Mouse (Mus musculus) gastrocnemius, postnatal 4 days (tissue): ENCODE data around the gene Chst5. TPM values are rescaled to one million over a fixed set of nuclear protein-coding genes. Genes with fewer than 3 reads are reported as not detected.
"Not testable (repeated sequence)": the region's sequence is repeated elsewhere in the genome, so short reads cannot be mapped to it uniquely, and the experiment has no call there.

Source experiments
- DNase-seq, 2 experiments: peaks; one replicate each; pipeline ENCODE4 v3.0.0; 2021 to 2022; ENCODE audit warnings: low spot score in 2 of 2, mixed read lengths in 2 of 2
- total RNA-seq, 2 experiments: library from RNA; stranded (reverse); gene quantifications; 2 replicates each; pipeline ENCODE4 v1.2.3; 2021

Chst5 gene
- total RNA-seq, 2 experiments from 2014 or later, result 3.4 to 4.7 TPM

- peak in 1 of 2 experiments; percentile 53 for DNase-seq
Observed at GRCm38 (mm10) chr8:111881591-111881990, 28.7 kb downstream of the Chst5 start.

- no peak for DNase-seq
Observed at GRCm38 (mm10) chr8:111877711-111878110, 32.5 kb downstream of the Chst5 start.

GRCm38 (mm10) chr8:111876355-111876948, 33.8 kb downstream of the Chst5 start, which contains the start of gene Tmem170:
Gene Tmem170, minus strand, starts transcription at chr8:111876750.
- peak; percentile 94 to 96 for DNase-seq

GRCm38 (mm10) chr8:111875758-111876157, 34.5 kb downstream of the Chst5 start:
- DNase-seq, result no peak

GRCm38 (mm10) chr8:111871278-111871677, 39.0 kb downstream of the Chst5 start:
- no peak for DNase-seq

- DNase-seq, result no peak
Observed at GRCm38 (mm10) chr8:111870379-111870778, 39.9 kb downstream of the Chst5 start.

- DNase-seq, result no peak
Observed at GRCm38 (mm10) chr8:111868664-111869063, 41.6 kb downstream of the Chst5 start.

- DNase-seq, result no peak
Observed at GRCm38 (mm10) chr8:111865857-111866256, 44.4 kb downstream of the Chst5 start.

- DNase-seq, result no peak
Observed at GRCm38 (mm10) chr8:111865130-111865852, 45.0 kb downstream of the Chst5 start.

- DNase-seq, result no peak
Observed at GRCm38 (mm10) chr8:111864648-111865047, 45.6 kb downstream of the Chst5 start.

- DNase-seq, result no peak
Observed at GRCm38 (mm10) chr8:111863280-111863679, 47.0 kb downstream of the Chst5 start.

- DNase-seq, result no peak
Observed at GRCm38 (mm10) chr8:111855977-111856376, 54.3 kb downstream of the Chst5 start.

- peak; percentile 83 to 96 for DNase-seq
Observed at GRCm38 (mm10) chr8:111853861-111854501, 56.3 kb downstream of the Chst5 start, which contains the start of gene Cfdp1. Gene Cfdp1, minus strand, starts transcription at chr8:111854291.

- not testable (repeated sequence) for DNase-seq
Observed at GRCm38 (mm10) chr8:111853219-111853618, 57.0 kb downstream of the Chst5 start.

- DNase-seq, result no peak
Observed at GRCm38 (mm10) chr8:111846746-111847145, 63.5 kb downstream of the Chst5 start.

Other genes starting within 250 kb of the Chst5 start
- under 1 TPM in 1 of 2 experiments, not detected in 1; 0.32 TPM for gene Ctrb1, start 219.4 kb downstream of the Chst5 start, total RNA-seq
- gene Bcar1, start 166.6 kb downstream of the Chst5 start, total RNA-seq, result 10 to 100 TPM; 35.1 to 36.5 TPM
- 10 to 100 TPM; 59.8 to 67.7 TPM for gene Cfdp1, start 56.2 kb downstream of the Chst5 start, total RNA-seq
- 1 to 10 TPM; 2.0 to 2.9 TPM for gene Tmem170, start 33.7 kb downstream of the Chst5 start, total RNA-seq
- gene Tmem231, start 23.4 kb upstream of the Chst5 start, total RNA-seq, result 1 to 10 TPM; 3.4 to 3.9 TPM
- gene Gabarapl2, start 30.3 kb upstream of the Chst5 start, total RNA-seq, result 10 to 100 TPM; 72.7 to 74.9 TPM
- gene Adat1, start 81.9 kb upstream of the Chst5 start, total RNA-seq, result 1 to 10 TPM; 2.6 to 2.7 TPM
- gene Kars, start 100.9 kb upstream of the Chst5 start, total RNA-seq, result 100 to 1,000 TPM; 132 TPM
- gene Terf2ip, start 101.0 kb upstream of the Chst5 start, total RNA-seq, result 10 to 100 TPM; 13.5 to 15.7 TPM
- under 1 TPM; 0.18 to 0.20 TPM for gene Gm6793, start 104.6 kb upstream of the Chst5 start, total RNA-seq